ENCODE assay signal across 13 mouse cellular contexts in the genomic region with DNA sequence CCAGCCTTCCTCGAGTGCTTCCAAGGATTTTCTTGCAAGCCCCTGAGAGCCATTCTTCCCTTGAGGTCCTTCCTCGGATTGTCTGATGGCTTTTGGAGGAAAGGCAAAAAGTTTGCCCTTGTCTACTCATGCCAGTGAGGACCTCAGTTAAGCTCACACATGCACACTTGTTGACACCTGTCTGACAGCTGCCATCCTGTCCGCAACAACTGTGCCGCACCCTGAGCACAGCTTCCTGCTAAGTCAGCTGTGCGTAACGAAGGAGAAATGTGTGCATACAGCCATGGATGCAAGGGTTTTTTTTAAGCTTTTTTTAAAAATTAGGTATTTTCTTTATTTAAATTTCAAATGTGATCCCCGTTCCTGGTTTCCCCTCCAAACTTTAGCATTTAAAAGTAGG.
"Had no signal": no experiment of that assay in that cellular context is flagged by ENCODE, and none has a peak within 500 bp of the region (broad histone marks: within the 10 kb centered on the region; RNA-seq: fewer than 3 reads in every experiment).

No protein-coding gene starts in this region.

- ATAC-seq: intestine, embryonic 15.5 days; midbrain, embryonic 13.5 days had no signal

- DNase-seq: kidney, adult 18-20 months; kidney, postnatal 14 days; liver; lung, adult 18-20 months; lung, postnatal 36 days; right cerebral cortex, postnatal 14 days; thymus, postnatal 14 days had no signal

- H3K9me3 ChIP-seq: intestine, embryonic 15.5 days; kidney, embryonic 15.5 days; midbrain, embryonic 13.5 days; neural tube, embryonic 12.5 days had no signal

- H3K4me3 ChIP-seq: intestine, embryonic 15.5 days; kidney, embryonic 15.5 days; left cerebral cortex, adult 2 months; midbrain, embryonic 13.5 days; neural tube, embryonic 12.5 days had no signal

- H3K27me3 ChIP-seq: intestine, embryonic 15.5 days; kidney, embryonic 15.5 days; midbrain, embryonic 13.5 days; neural tube, embryonic 12.5 days had no signal

- H3K36me3 ChIP-seq: intestine, embryonic 15.5 days; kidney, embryonic 15.5 days; midbrain, embryonic 13.5 days; neural tube, embryonic 12.5 days had no signal

- H3K4me2 ChIP-seq: intestine, embryonic 15.5 days; kidney, embryonic 15.5 days; midbrain, embryonic 13.5 days; neural tube, embryonic 12.5 days had no signal

- H3K4me1 ChIP-seq: intestine, embryonic 15.5 days; kidney, embryonic 15.5 days; midbrain, embryonic 13.5 days; neural tube, embryonic 12.5 days had no signal

- H3K9ac ChIP-seq: intestine, embryonic 15.5 days; kidney, embryonic 15.5 days; liver, embryonic 14.5 days; midbrain, embryonic 13.5 days; neural tube, embryonic 12.5 days had no signal

- H3K27ac ChIP-seq: intestine, embryonic 15.5 days; kidney, embryonic 15.5 days; left cerebral cortex, adult 2 months; liver, embryonic 14.5 days; midbrain, embryonic 13.5 days; neural tube, embryonic 12.5 days had no signal
